Mouse (Mus musculus): ENCODE measurements around the gene Ywhae.
"Not testable (repeated sequence)": the region's sequence is repeated elsewhere in the genome, so short reads cannot be mapped to it uniquely, and the experiment has no call there.

Gene Ywhae

GRCm38 (mm10) chr11:75732434-75733226 is at the start of gene Ywhae:
TSS of gene Ywhae (plus strand) at chr11:75732869.
- DNase-seq (ENCODE audit: low spot score in 2 of 2): peak; percentile 83 to 84

DNA sequence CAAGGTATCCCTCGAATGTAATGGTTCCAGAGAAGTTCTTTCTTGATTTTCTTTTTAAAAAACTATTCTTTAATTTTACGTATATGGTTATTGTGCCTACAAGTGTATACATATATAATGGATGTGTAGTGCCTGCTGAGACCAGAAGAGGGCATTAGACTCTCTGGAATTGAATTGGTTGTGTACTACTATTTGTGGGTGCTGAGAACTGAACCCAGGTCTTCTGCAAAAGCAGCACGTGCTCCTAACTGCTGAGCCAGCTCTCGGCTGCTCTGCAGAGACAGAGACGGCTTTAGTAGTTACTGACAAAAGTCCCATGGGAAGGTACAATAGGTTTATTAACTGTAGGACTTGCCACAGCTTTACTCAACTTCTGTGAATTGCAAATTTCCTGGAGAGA is 48.2 kb upstream of the Ywhae start:
- DNase-seq (ENCODE audit: low spot score in 2 of 2): no peak

GRCm38 (mm10) chr11:75684956-75685355 is 47.7 kb upstream of the Ywhae start:
- no peak for DNase-seq (ENCODE audit: low spot score in 2 of 2)

DNA sequence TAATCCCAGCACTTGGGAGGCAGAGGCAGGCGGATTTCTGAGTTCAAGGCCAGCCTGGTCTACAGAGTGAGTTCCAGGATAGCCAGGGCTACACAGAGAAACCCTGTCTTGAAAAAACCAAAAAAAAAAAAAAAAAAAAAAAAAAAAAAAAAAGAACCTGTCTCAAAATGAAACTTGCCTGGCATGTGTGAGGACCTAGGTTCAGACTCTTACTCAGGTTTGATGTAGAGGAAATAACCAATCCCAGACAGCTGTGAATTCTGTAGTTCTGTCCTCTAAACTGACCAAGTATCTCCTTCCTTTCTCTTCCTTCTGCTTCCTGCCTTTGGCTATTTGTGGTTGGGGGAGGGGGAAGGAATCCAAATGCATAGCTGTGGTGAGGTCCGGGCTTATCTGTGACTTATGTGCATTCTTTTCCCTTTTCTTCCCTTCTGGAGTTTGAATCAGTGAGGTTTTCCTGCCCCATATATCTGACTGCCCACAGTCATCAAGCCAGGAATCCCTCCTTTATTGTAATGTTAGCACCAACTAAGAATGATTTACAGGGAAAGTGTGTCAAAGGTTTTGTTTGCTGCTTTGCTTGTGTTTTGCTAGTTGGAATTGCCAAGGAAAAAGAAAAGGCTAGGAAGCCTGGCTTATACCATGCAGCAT is 45.2 kb upstream of the Ywhae start:
- no peak for DNase-seq (ENCODE audit: low spot score in 2 of 2)

- DNase-seq (ENCODE audit: low spot score in 2 of 2): no peak
Measured at GRCm38 (mm10) chr11:75688132-75688531, 44.5 kb upstream of the Ywhae start.

DNA sequence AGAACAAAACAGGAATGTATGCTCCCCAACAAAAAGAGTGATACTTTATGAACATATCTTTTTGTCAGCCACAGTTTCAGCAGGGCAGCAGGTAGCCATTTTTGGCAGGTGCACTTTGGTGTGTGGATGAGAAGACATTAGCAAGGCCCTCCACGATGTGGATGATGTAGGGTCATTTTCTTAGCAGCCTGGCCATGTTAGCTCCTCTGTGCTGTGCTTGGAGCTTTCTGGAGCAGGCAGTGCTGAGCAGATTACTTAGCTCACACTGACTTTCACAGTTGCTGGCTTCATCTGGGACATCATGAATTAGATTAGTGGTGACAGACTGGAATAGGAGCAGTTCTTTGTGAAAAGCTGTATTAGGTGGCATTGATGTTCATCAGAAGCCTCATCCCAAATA is 42.7 kb upstream of the Ywhae start:
- DNase-seq (ENCODE audit: low spot score in 2 of 2): no peak

- no peak for DNase-seq (ENCODE audit: low spot score in 2 of 2)
Measured at GRCm38 (mm10) chr11:75691047-75691446, 41.6 kb upstream of the Ywhae start.

- DNase-seq (ENCODE audit: low spot score in 2 of 2): no peak
Measured at GRCm38 (mm10) chr11:75693570-75693969, 39.1 kb upstream of the Ywhae start.

GRCm38 (mm10) chr11:75697464-75697863 is 35.2 kb upstream of the Ywhae start:
- DNase-seq (ENCODE audit: low spot score in 2 of 2): not testable (repeated sequence)

- no peak for DNase-seq (ENCODE audit: low spot score in 2 of 2)
Measured at GRCm38 (mm10) chr11:75700557-75700956, 32.1 kb upstream of the Ywhae start.

- no peak for DNase-seq (ENCODE audit: low spot score in 2 of 2)
Measured at GRCm38 (mm10) chr11:75702761-75703160, 29.9 kb upstream of the Ywhae start.

DNA sequence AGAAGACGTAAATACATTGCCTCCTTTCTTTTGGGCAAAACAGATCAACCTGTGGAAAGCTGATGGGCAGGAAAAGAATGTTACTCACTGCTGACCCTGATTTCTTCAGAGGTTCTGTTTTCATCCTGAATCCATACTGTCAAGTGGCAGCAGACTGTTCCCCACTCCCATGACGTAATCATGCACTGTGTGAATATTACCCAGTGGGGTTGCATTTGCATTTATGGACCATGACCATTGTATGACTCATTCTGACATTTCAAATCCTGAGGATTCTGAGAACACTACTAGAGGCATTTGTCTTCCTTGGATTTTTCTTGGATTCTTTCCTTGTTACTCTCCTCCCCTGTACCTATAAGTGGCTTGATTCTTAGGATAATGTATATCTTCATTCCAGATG is 28.9 kb upstream of the Ywhae start:
- no peak for DNase-seq (ENCODE audit: low spot score in 2 of 2)

DNA sequence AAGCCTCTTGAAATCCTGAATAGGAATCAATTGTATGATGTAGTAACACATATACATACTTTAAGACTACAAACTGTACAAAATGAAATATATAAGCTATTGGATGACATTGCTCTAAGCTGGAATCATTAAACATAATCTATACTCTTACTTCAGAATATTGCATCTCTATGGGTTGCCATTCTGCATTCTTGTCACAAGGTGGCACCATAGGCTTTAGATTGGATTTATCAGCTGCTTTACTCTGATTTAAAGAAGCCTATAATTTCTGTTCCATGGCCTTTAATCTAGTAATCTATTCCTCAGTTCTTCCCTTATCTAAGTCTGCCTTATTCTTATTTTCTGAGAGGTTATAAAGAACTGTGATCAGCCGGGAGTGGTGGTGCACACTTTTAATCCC is 18.7 kb upstream of the Ywhae start:
- peak in 1 of 2 experiments; percentile 27 for DNase-seq (ENCODE audit: low spot score in 2 of 2)

GRCm38 (mm10) chr11:75715556-75715955 is 17.1 kb upstream of the Ywhae start:
- no peak for DNase-seq (ENCODE audit: low spot score in 2 of 2)

- DNase-seq (ENCODE audit: low spot score in 2 of 2): no peak
Measured at GRCm38 (mm10) chr11:75716661-75717325, 15.9 kb upstream of the Ywhae start.

DNA sequence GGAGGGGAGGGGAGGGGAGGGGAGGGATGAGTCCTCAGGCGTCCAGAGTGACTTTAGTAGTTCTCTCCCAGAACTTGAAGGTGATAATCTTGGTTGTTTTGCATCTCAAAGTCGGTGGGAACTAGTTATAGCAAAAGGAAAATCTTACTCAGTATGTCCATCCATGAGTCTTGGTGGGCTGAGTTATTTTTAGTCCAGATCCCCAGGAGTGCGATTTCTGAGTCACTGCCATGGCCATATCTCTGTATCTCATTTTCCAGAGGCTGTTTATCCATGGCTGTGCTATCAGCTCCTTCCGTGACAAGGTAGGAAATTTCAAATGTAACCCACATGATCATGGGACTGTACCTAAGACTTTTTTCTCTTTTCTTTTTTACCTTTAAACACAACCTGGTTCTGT is 10.3 kb upstream of the Ywhae start:
- DNase-seq (ENCODE audit: low spot score in 2 of 2): no peak

DNA sequence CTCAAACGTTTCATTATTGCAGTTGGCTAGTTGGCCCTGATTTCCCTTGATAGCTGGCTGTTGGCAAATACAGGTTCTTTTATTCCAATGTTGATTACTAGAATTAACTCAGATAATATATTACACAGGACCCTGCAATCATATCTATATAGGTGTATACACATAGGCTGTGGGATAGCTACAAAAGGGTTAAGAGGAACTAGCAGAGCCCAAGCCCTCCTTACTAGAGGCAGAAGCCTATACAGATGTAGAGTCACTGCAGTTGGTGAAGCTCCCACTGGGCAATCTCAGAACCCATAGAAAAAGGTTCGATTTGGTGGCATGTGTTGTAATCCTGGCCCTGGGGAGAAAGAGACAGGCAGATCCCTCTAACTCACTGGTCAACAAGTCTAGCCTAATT is 5.5 kb upstream of the Ywhae start:
- no peak for DNase-seq (ENCODE audit: low spot score in 2 of 2)

DNA sequence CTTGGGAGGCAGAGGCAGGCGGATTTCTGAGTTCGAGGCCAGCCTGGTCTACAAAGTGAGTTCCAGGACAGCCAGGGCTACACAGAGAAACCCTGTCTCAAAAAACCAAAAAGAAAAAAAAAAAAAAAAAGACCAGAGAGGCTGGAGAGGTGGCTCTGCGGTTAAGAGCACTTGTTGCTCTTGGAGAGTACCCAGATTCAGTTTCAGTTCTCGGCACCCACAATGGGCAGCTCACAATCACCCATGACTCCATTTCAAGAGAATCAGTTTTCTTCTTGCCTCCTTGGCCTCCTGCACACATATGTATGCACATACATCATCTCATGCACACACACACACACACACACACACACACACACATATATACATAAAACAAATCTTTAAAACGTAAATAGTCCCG is 5.0 kb upstream of the Ywhae start:
- not testable (repeated sequence) for DNase-seq (ENCODE audit: low spot score in 2 of 2)

- DNase-seq (ENCODE audit: low spot score in 2 of 2): peak in 1 of 2 experiments; percentile 73
Measured at GRCm38 (mm10) chr11:75733227-75733940, 715 bp downstream of the Ywhae start.

DNA sequence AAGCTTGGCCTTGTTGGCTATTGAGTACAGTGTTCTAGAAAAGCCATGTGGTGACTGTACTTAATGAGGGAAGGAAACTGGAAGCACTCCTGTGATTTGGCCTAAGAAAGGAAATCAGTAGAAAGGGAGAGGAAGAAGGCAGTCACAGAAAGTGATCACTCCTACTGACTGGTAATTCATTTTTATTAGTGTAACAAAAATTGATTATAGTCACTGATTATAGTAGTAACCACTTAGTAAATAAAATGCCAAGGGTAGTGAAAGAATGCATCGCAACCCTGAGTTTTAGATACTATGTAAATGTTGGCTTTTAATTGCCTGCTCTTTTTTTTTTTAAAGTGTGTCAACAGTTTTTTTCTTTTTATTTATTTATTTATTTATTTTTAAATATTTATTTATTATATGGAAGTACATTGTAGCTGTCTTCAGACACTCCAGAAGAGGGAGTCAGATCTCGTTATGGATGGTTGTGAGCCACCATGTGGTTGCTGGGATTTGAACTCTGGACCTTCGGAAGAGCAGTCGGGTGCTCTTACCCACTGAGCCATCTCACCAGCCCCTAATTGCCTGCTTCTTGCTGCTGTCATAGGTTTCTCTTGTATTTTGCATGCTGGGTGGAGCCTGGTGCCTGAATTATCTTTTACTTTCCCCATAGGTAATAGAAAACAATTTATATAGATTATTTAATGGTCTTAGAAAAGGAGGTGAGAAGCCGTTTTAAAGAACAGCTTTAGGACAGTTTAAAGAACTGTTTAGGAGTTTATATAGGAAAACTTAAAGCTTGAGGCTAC is 3.0 kb downstream of the Ywhae start:
- no peak for DNase-seq (ENCODE audit: low spot score in 2 of 2)

DNA sequence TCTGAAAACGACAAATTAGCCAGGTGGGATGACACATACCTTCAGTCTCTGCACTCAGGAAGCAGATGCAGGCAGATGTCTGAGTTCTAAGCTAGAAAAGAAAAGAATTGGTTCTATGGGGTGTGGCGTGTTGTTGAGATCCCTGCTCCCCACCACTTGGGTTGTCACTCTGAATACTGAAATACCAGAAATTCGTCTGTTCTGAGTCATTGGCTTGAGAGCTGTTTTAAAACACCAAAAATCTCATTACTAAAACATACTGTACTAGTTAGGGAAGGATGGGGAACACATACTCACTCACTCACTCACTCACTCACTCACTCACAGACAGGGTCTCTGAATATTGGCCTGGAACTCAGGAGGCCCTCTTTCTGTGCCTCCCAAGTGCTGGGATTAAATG is 4.3 kb downstream of the Ywhae start:
- no peak for DNase-seq (ENCODE audit: low spot score in 2 of 2)

Data from natural killer cell, adult 2 months (primary cell).